Mouse (Mus musculus): ENCODE data around the gene Ttll4. TPM values are rescaled to one million over a fixed set of nuclear protein-coding genes. Genes with fewer than 3 reads are reported as not detected.

Gene Ttll4
- polyA plus RNA-seq, 1 experiment from 2014 or later, result 19.1 TPM

GRCm38 (mm10) chr1:74713099-74713858 lies 51.7 kb downstream of the Ttll4 start, which contains the start of gene Cyp27a1:
Cyp27a1 (plus strand) TSS chr1:74713574.
- peak; percentile 82 for ATAC-seq (ENCODE audit: low FRiP score, low read depth)
- Histone ChIP-seq H3K27me3 (no peaks in the 10 kb centered on the region), H3K27ac (no peak within 1 kb of the TSS), H3K4me1 (peaks cover 24% of the 10 kb centered on the region), H3K9me3 (no peaks in the 10 kb centered on the region), H3K36me3 (no peaks in the 10 kb centered on the region), H3K9ac (peak within 1 kb of the TSS; percentile 66), H3K4me3 (peak within 1 kb of the TSS; percentile 50), H3K4me2 (replicated peaks) (peak within 1 kb of the TSS; percentile 72)
- under 1% methylated on average over 35 of the region's 35 CpGs for WGBS

- H3K4me2 ChIP-seq (replicated peaks), result peak overlapping the region; percentile 72
- H3K4me3 ChIP-seq, result peak overlapping the region; percentile 50
- no peak for ATAC-seq (ENCODE audit: low FRiP score, low read depth)
- H3K9me3 ChIP-seq, result no peaks in the 10 kb centered on the region
- WGBS, result 18% methylated on average over 12 of the region's 12 CpGs
- no peak overlapping the region for H3K27ac ChIP-seq
- peaks cover 24% of the 10 kb centered on the region for H3K4me1 ChIP-seq
- H3K9ac ChIP-seq, result peak overlapping the region; percentile 66
- no peaks in the 10 kb centered on the region for H3K27me3 ChIP-seq
- no peaks in the 10 kb centered on the region for H3K36me3 ChIP-seq
Measured at GRCm38 (mm10) chr1:74713859-74714730, 52.5 kb downstream of the Ttll4 start.

GRCm38 (mm10) chr1:74714967-74715366 lies 53.4 kb downstream of the Ttll4 start:
- Histone ChIP-seq H3K27ac (no peak overlapping the region), H3K4me1 (peaks cover 24% of the 10 kb centered on the region), H3K27me3 (no peaks in the 10 kb centered on the region), H3K9ac (no peak overlapping the region), H3K9me3 (no peaks in the 10 kb centered on the region), H3K36me3 (no peaks in the 10 kb centered on the region), H3K4me3 (no peak overlapping the region), H3K4me2 (replicated peaks) (peak overlapping the region; percentile 5; the same call in 1 of the 2 replicates)
- no peak for ATAC-seq (ENCODE audit: low FRiP score, low read depth)
- 31% methylated on average over 2 of the region's 2 CpGs for WGBS

GRCm38 (mm10) chr1:74715468-74715867 lies 53.9 kb downstream of the Ttll4 start:
- H3K4me3 ChIP-seq, result no peak overlapping the region
- H3K27ac ChIP-seq, result 0 out of 2 replicates have a peak overlapping the region, but pooled peaks have one; percentile 39
- peaks cover 24% of the 10 kb centered on the region for H3K4me1 ChIP-seq
- H3K9ac ChIP-seq, result no peak overlapping the region
- H3K36me3 ChIP-seq, result no peaks in the 10 kb centered on the region
- no peaks in the 10 kb centered on the region for H3K9me3 ChIP-seq
- WGBS, result 15% methylated on average over 5 of the region's 5 CpGs
- peak; percentile 60 for ATAC-seq (ENCODE audit: low FRiP score, low read depth)
- H3K4me2 ChIP-seq (replicated peaks), result peak overlapping the region; percentile 5
- no peaks in the 10 kb centered on the region for H3K27me3 ChIP-seq

GRCm38 (mm10) chr1:74715886-74716285 lies 54.3 kb downstream of the Ttll4 start:
- no peak overlapping the region for H3K4me3 ChIP-seq
- H3K36me3 ChIP-seq, result no peaks in the 10 kb centered on the region
- peak overlapping the region; percentile 5 for H3K4me2 ChIP-seq (replicated peaks)
- 63% methylated on average over 6 of the region's 6 CpGs for WGBS
- no peak for ATAC-seq (ENCODE audit: low FRiP score, low read depth)
- H3K4me1 ChIP-seq, result peaks cover 24% of the 10 kb centered on the region
- no peaks in the 10 kb centered on the region for H3K9me3 ChIP-seq
- H3K27me3 ChIP-seq, result no peaks in the 10 kb centered on the region
- H3K27ac ChIP-seq, result 0 out of 2 replicates have a peak overlapping the region, but pooled peaks have one; percentile 39
- H3K9ac ChIP-seq, result no peak overlapping the region

- Histone ChIP-seq H3K9me3 (no peaks in the 10 kb centered on the region), H3K9ac (0 out of 2 replicates have a peak overlapping the region, but pooled peaks have one; percentile 8), H3K4me2 (replicated peaks) (no peak overlapping the region), H3K27me3 (no peaks in the 10 kb centered on the region), H3K36me3 (no peaks in the 10 kb centered on the region), H3K4me1 (peaks cover 24% of the 10 kb centered on the region), H3K27ac (no peak overlapping the region), H3K4me3 (no peak overlapping the region)
- WGBS, result 60% methylated on average over 8 of the region's 8 CpGs
- no peak for ATAC-seq (ENCODE audit: low FRiP score, low read depth)
Measured at GRCm38 (mm10) chr1:74718113-74718512, 56.6 kb downstream of the Ttll4 start.

- Histone ChIP-seq H3K27ac (no peak overlapping the region), H3K9ac (no peak overlapping the region), H3K27me3 (no peaks in the 10 kb centered on the region), H3K4me3 (no peak overlapping the region), H3K9me3 (0 out of 2 replicates have a peak, but pooled peaks cover 6% of the 10 kb centered on the region), H3K4me2 (replicated peaks) (no peak overlapping the region), H3K4me1 (peaks cover 17% of the 10 kb centered on the region), H3K36me3 (no peaks in the 10 kb centered on the region)
- no peak for ATAC-seq (ENCODE audit: low FRiP score, low read depth)
- 84% methylated on average over 3 of the region's 3 CpGs for WGBS
Measured at GRCm38 (mm10) chr1:74719281-74719680, 57.7 kb downstream of the Ttll4 start.

GRCm38 (mm10) chr1:74721657-74722056 lies 60.1 kb downstream of the Ttll4 start:
- Histone ChIP-seq H3K27ac (no peak overlapping the region), H3K9ac (no peak overlapping the region), H3K36me3 (no peaks in the 10 kb centered on the region), H3K4me1 (no peaks in the 10 kb centered on the region), H3K4me2 (replicated peaks) (no peak overlapping the region), H3K9me3 (0 out of 2 replicates have a peak, but pooled peaks cover 6% of the 10 kb centered on the region), H3K27me3 (no peaks in the 10 kb centered on the region), H3K4me3 (no peak overlapping the region)
- no peak for ATAC-seq (ENCODE audit: low FRiP score, low read depth)
- WGBS, result 66% methylated on average over 6 of the region's 6 CpGs

GRCm38 (mm10) chr1:74723748-74724147 lies 62.2 kb downstream of the Ttll4 start:
- no peak overlapping the region for H3K4me2 ChIP-seq (replicated peaks)
- H3K9me3 ChIP-seq, result 0 out of 2 replicates have a peak, but pooled peaks cover 6% of the 10 kb centered on the region
- no peak overlapping the region for H3K9ac ChIP-seq
- no peaks in the 10 kb centered on the region for H3K36me3 ChIP-seq
- no peak for ATAC-seq (ENCODE audit: low FRiP score, low read depth)
- H3K4me1 ChIP-seq, result no peaks in the 10 kb centered on the region
- H3K4me3 ChIP-seq, result no peak overlapping the region
- H3K27me3 ChIP-seq, result no peaks in the 10 kb centered on the region
- 81% methylated on average over 2 of the region's 2 CpGs for WGBS
- H3K27ac ChIP-seq, result no peak overlapping the region

GRCm38 (mm10) chr1:74726114-74726513 lies 64.6 kb downstream of the Ttll4 start:
- Histone ChIP-seq H3K36me3 (no peaks in the 10 kb centered on the region), H3K4me3 (no peak overlapping the region), H3K27ac (no peak overlapping the region), H3K9me3 (0 out of 2 replicates have a peak, but pooled peaks cover 6% of the 10 kb centered on the region), H3K4me2 (replicated peaks) (no peak overlapping the region), H3K4me1 (no peaks in the 10 kb centered on the region), H3K27me3 (no peaks in the 10 kb centered on the region), H3K9ac (no peak overlapping the region)
- WGBS, result 60% methylated on average over 5 of the region's 5 CpGs
- ATAC-seq (ENCODE audit: low FRiP score, low read depth), result no peak

- no peaks in the 10 kb centered on the region for H3K4me1 ChIP-seq
- 0 out of 2 replicates have a peak, but pooled peaks cover 6% of the 10 kb centered on the region for H3K9me3 ChIP-seq
- no peaks in the 10 kb centered on the region for H3K27me3 ChIP-seq
- H3K36me3 ChIP-seq, result no peaks in the 10 kb centered on the region
- no peak overlapping the region for H3K27ac ChIP-seq
- ATAC-seq (ENCODE audit: low FRiP score, low read depth), result no peak
- no peak overlapping the region for H3K4me3 ChIP-seq
- H3K4me2 ChIP-seq (replicated peaks), result no peak overlapping the region
- 78% methylated on average over 5 of the region's 5 CpGs for WGBS
- H3K9ac ChIP-seq, result no peak overlapping the region
Measured at GRCm38 (mm10) chr1:74726674-74727073, 65.1 kb downstream of the Ttll4 start.

GRCm38 (mm10) chr1:74728446-74728845 lies 66.9 kb downstream of the Ttll4 start:
- Histone ChIP-seq H3K27me3 (no peaks in the 10 kb centered on the region), H3K9ac (no peak overlapping the region), H3K4me2 (replicated peaks) (no peak overlapping the region), H3K4me1 (no peaks in the 10 kb centered on the region), H3K27ac (no peak overlapping the region), H3K4me3 (no peak overlapping the region), H3K36me3 (no peaks in the 10 kb centered on the region), H3K9me3 (0 out of 2 replicates have a peak, but pooled peaks cover 5% of the 10 kb centered on the region)
- 71% methylated on average over 8 of the region's 8 CpGs for WGBS
- no peak for ATAC-seq (ENCODE audit: low FRiP score, low read depth)
